Mouse (Mus musculus) ES-Bruce4 (cell line): Measurements from ENCODE around the gene Mypn.

Source experiments
- CTCF ChIP-seq: IDR thresholded peaks from one replicate; pipeline ENCODE4 v1.8.1; 2011; ENCODE audit warnings: low read depth, low read length
- EP300 ChIP-seq: IDR thresholded peaks from 2 replicates; pipeline ENCODE4 v1.6.1; 2011; ENCODE audit warnings: low read depth, low read length; ENCODE audit not compliant: insufficient read depth

GRCm38 (mm10) chr10:63121961-63122360 lies 81.8 kb downstream of the Mypn start:
- TF ChIP-seq CTCF (no peak), EP300 (no peak)
